Mouse (Mus musculus): Measurements from ENCODE around the gene Dcaf10.

Dcaf10 gene

GRCm38 (mm10) chr4:45419051-45419450 is 77.2 kb downstream of the Dcaf10 start:
- DNase-seq (ENCODE audit: low spot score) = no peak

GRCm38 (mm10) chr4:45420733-45421132 is 78.8 kb downstream of the Dcaf10 start:
- no peak for DNase-seq (ENCODE audit: low spot score)

GRCm38 (mm10) chr4:45421519-45422260 is 79.8 kb downstream of the Dcaf10 start:
- DNase-seq (ENCODE audit: low spot score) = no peak

GRCm38 (mm10) chr4:45422640-45423039 is 80.7 kb downstream of the Dcaf10 start:
- no peak for DNase-seq (ENCODE audit: low spot score)

GRCm38 (mm10) chr4:45423406-45423805 is 81.5 kb downstream of the Dcaf10 start:
- DNase-seq (ENCODE audit: low spot score) = peak; percentile 41

- no peak for DNase-seq (ENCODE audit: low spot score)
Measured at GRCm38 (mm10) chr4:45426724-45427457, 85.0 kb downstream of the Dcaf10 start.
